Mouse (Mus musculus) frontal cortex, adult (tissue): ENCODE data around the gene Gid8.

Experiments used
- ATAC-seq: cut with Nextera tagmentation; 2 replicates; pipeline ENCODE4 v1.9.2; 2017; ENCODE audit warnings: mild to moderate bottlenecking, moderate library complexity, mixed read lengths; ENCODE audit not compliant: low TSS enrichment

Gene Gid8

GRCm38 (mm10) chr2:180709923-180710272 is at the start of gene Gid8, which contains the start of gene Dido1:
Gid8 (plus strand) TSS chr2:180710117.
Dido1 (minus strand) TSS chr2:180709999.
- peak; percentile 97 for ATAC-seq

GRCm38 (mm10) chr2:180660521-180660920 is 49.4 kb upstream of the Gid8 start:
- no peak for ATAC-seq

GRCm38 (mm10) chr2:180662008-180662407 is 47.9 kb upstream of the Gid8 start:
- ATAC-seq = no peak

- no peak for ATAC-seq
Measured at GRCm38 (mm10) chr2:180676706-180677105, 33.2 kb upstream of the Gid8 start.

- ATAC-seq = peak; percentile 68
Measured at GRCm38 (mm10) chr2:180678609-180679140, 31.2 kb upstream of the Gid8 start.

GRCm38 (mm10) chr2:180681225-180681624 is 28.7 kb upstream of the Gid8 start:
- no peak for ATAC-seq

GRCm38 (mm10) chr2:180683524-180683923 is 26.4 kb upstream of the Gid8 start:
- no peak for ATAC-seq

GRCm38 (mm10) chr2:180684031-180684430 is 25.9 kb upstream of the Gid8 start:
- no peak for ATAC-seq

- no peak for ATAC-seq
Measured at GRCm38 (mm10) chr2:180689841-180690240, 20.1 kb upstream of the Gid8 start.

GRCm38 (mm10) chr2:180692630-180693029 is 17.3 kb upstream of the Gid8 start:
- no peak for ATAC-seq

- ATAC-seq = no peak
Measured at GRCm38 (mm10) chr2:180695176-180695575, 14.7 kb upstream of the Gid8 start.

- no peak for ATAC-seq
Measured at GRCm38 (mm10) chr2:180700457-180700856, 9.5 kb upstream of the Gid8 start.

- peak; percentile 5; the same call in 1 of the 2 replicates for ATAC-seq
Measured at GRCm38 (mm10) chr2:180701053-180701766, 8.7 kb upstream of the Gid8 start.

- ATAC-seq = peak; percentile 96
Measured at GRCm38 (mm10) chr2:180701767-180702621, 7.9 kb upstream of the Gid8 start.

- ATAC-seq = no peak
Measured at GRCm38 (mm10) chr2:180702701-180703149, 7.2 kb upstream of the Gid8 start.

- no peak for ATAC-seq
Measured at GRCm38 (mm10) chr2:180703175-180703574, 6.7 kb upstream of the Gid8 start.

GRCm38 (mm10) chr2:180703645-180704359 is 6.1 kb upstream of the Gid8 start:
- ATAC-seq = no peak

- ATAC-seq = no peak
Measured at GRCm38 (mm10) chr2:180704591-180704990, 5.3 kb upstream of the Gid8 start.

- ATAC-seq = no peak
Measured at GRCm38 (mm10) chr2:180705066-180705465, 4.9 kb upstream of the Gid8 start.

GRCm38 (mm10) chr2:180705975-180706374 is 3.9 kb upstream of the Gid8 start:
- no peak for ATAC-seq

GRCm38 (mm10) chr2:180709023-180709922 is 644 bp upstream of the Gid8 start:
- peak; percentile 60 for ATAC-seq
